Mouse (Mus musculus): ENCODE results near the gene Gm20388. TPM values are rescaled to one million over a fixed set of nuclear protein-coding genes. Genes with fewer than 3 reads are reported as not detected.

The Gm20388 gene
- polyA plus RNA-seq, 1 experiment from 2014 or later: not detected

DNA sequence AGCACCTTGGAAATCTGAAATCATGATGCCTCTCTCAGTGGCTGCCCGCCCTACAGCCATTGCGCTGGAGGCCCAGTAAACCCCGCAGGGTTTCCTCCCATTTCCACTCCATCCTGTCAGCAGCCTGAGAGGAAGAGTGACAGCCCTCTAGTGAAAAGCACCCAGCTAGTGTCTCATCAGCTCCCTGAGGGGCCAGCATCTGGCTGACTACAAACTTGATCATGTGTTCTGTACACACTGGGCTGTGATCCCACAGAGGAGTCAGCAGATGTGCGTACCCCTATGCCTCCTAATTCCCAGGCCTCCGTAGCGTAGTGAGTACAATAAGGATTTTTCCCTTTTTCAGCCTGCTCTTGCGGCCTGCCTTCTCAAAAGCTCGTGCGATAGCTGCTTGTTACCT is 4346.2 kb downstream of the Gm20388 start:
- H3K4me1 ChIP-seq (replicated peaks; ENCODE audit: control insufficient read depth, insufficient read depth): peaks cover 13% of the 10 kb centered on the region; the same call in 1 of the 2 replicates
- TF ChIP-seq EP300 (optimal IDR thresholded peaks at IDR 0.05) (no peak), CTCF (IDR thresholded peaks at IDR 0.05; ENCODE audit: low read depth) (no peak)
- H3K27ac ChIP-seq (replicated peaks): peak overlapping the region; percentile 30; the same call in 1 of the 2 replicates
- no peaks in the 10 kb centered on the region for H3K27me3 ChIP-seq (ENCODE audit: control insufficient read depth, insufficient read depth, low read length)
- no peak overlapping the region for H3K4me3 ChIP-seq (ENCODE audit: low read depth, low read length)
- WGBS: 46% methylated on average over 9 of the region's 9 CpGs
- no peaks in the 10 kb centered on the region for H3K9me3 ChIP-seq (ENCODE audit: control insufficient read depth, low read length)
- H3K36me3 ChIP-seq (ENCODE audit: control insufficient read depth, insufficient read depth, low read length): no peaks in the 10 kb centered on the region
- no peak overlapping the region for H3K9ac ChIP-seq (ENCODE audit: low read length)
- no peak overlapping the region for H3K4me2 ChIP-seq (replicated peaks; ENCODE audit: low read depth)
- peak; percentile 13; the same call in 1 of the 2 replicates for ATAC-seq (ENCODE audit: low FRiP score, low TSS enrichment)
- no peak for DNase-seq (ENCODE audit: low spot score)

DNA sequence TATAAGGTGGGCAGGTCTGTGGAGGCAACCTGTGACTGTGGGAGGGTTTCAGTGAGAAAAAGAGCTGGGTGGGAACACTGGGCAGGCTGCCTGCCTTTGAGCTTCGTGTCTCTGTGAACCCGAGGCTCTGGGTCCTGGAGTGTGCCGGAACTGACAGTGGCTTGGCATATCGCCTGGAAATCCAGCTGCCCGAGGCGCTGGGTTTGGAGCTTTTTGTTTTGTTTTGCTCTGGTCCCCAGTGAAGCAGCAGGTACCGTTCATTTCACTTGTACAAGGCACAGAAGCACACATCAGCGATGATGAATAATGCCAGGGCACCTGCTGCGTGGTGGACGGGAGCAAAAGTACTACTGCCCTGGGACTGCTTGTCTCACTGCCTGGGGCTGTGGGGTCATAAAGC is 4346.7 kb downstream of the Gm20388 start:
- DNase-seq (ENCODE audit: low spot score) (peak; percentile 54), ATAC-seq (ENCODE audit: low FRiP score, low TSS enrichment) (peak; percentile 51; the same call in 1 of the 2 replicates)
- 31% methylated on average over 10 of the region's 10 CpGs for WGBS
- H3K27me3 ChIP-seq (ENCODE audit: control insufficient read depth, insufficient read depth, low read length): no peaks in the 10 kb centered on the region
- no peak for TF ChIP-seq CTCF (IDR thresholded peaks at IDR 0.05; ENCODE audit: low read depth)
- no peak for TF ChIP-seq EP300 (optimal IDR thresholded peaks at IDR 0.05)
- no peak overlapping the region for H3K4me2 ChIP-seq (replicated peaks; ENCODE audit: low read depth)
- no peaks in the 10 kb centered on the region for H3K36me3 ChIP-seq (ENCODE audit: control insufficient read depth, insufficient read depth, low read length)
- no peak overlapping the region for H3K9ac ChIP-seq (ENCODE audit: low read length)
- no peak overlapping the region for H3K4me3 ChIP-seq (ENCODE audit: low read depth, low read length)
- peaks cover 8% of the 10 kb centered on the region; the same call in 1 of the 2 replicates for H3K4me1 ChIP-seq (replicated peaks; ENCODE audit: control insufficient read depth, insufficient read depth)
- H3K27ac ChIP-seq (replicated peaks): peak overlapping the region; percentile 30; the same call in 1 of the 2 replicates
- no peaks in the 10 kb centered on the region for H3K9me3 ChIP-seq (ENCODE audit: control insufficient read depth, low read length)

DNA sequence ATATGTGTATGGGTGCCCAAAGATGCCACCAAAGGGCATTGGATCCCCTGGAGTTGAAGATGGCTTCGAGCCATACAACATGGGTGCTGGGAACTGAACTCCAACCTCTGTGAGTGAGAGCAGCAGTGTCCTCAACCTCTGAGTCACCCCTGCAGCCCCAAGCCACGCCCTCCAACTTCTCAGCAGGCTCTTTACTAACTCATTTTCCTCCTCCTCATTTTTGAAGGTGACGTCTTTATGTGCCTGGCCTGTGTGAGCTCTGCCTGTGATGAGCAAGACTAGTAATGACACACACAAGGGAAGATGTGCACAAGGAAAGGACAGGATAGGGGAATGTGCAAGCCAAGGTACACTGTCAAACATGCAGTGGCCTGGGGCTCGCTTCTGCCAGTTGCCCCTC is 4348.5 kb downstream of the Gm20388 start:
- Histone ChIP-seq H3K4me2 (replicated peaks; ENCODE audit: low read depth) (no peak overlapping the region), H3K4me3 (ENCODE audit: low read depth, low read length) (no peak overlapping the region), H3K27ac (replicated peaks) (no peak overlapping the region), H3K36me3 (ENCODE audit: control insufficient read depth, insufficient read depth, low read length) (no peaks in the 10 kb centered on the region), H3K27me3 (ENCODE audit: control insufficient read depth, insufficient read depth, low read length) (no peaks in the 10 kb centered on the region), H3K9me3 (ENCODE audit: control insufficient read depth, low read length) (no peaks in the 10 kb centered on the region), H3K9ac (ENCODE audit: low read length) (no peak overlapping the region), H3K4me1 (replicated peaks; ENCODE audit: control insufficient read depth, insufficient read depth) (peaks cover 10% of the 10 kb centered on the region)
- WGBS: 77% methylated on average over 4 of the region's 4 CpGs
- TF ChIP-seq EP300 (optimal IDR thresholded peaks at IDR 0.05) (no peak), CTCF (IDR thresholded peaks at IDR 0.05; ENCODE audit: low read depth) (no peak)
- ATAC-seq (ENCODE audit: low FRiP score, low TSS enrichment): no peak; the same call in 1 of the 2 replicates
- no peak for DNase-seq (ENCODE audit: low spot score)

DNA sequence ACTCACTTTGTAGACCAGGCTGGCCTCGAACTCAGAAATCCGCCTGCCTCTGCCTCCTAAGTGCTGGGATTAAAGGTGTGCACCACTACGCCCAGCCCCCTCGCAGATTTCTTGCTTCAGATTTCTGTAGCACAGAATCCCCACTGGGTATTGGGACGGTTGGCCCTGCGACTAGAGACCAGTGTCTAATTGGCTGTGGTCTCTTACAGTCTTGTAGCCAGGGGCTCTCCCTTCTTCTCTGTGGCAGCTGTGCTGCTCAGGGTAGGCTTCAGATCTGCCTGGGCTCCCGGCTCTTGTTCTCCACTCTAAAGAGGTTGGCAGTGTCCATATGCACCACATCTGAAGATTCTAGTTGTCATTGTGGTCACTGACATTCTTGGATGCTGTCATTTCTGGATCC is 4349.3 kb downstream of the Gm20388 start:
- 83% methylated on average over 6 of the region's 7 CpGs for WGBS
- no peak for DNase-seq (ENCODE audit: low spot score)
- H3K27me3 ChIP-seq (ENCODE audit: control insufficient read depth, insufficient read depth, low read length): no peaks in the 10 kb centered on the region
- TF ChIP-seq CTCF (IDR thresholded peaks at IDR 0.05; ENCODE audit: low read depth) (no peak), EP300 (optimal IDR thresholded peaks at IDR 0.05) (no peak)
- H3K4me2 ChIP-seq (replicated peaks; ENCODE audit: low read depth): no peak overlapping the region
- H3K9ac ChIP-seq (ENCODE audit: low read length): no peak overlapping the region
- no peak overlapping the region for H3K4me3 ChIP-seq (ENCODE audit: low read depth, low read length)
- no peak overlapping the region for H3K27ac ChIP-seq (replicated peaks)
- H3K36me3 ChIP-seq (ENCODE audit: control insufficient read depth, insufficient read depth, low read length): no peaks in the 10 kb centered on the region
- ATAC-seq (ENCODE audit: low FRiP score, low TSS enrichment): no peak
- H3K9me3 ChIP-seq (ENCODE audit: control insufficient read depth, low read length): no peaks in the 10 kb centered on the region
- peaks cover 15% of the 10 kb centered on the region for H3K4me1 ChIP-seq (replicated peaks; ENCODE audit: control insufficient read depth, insufficient read depth)

DNA sequence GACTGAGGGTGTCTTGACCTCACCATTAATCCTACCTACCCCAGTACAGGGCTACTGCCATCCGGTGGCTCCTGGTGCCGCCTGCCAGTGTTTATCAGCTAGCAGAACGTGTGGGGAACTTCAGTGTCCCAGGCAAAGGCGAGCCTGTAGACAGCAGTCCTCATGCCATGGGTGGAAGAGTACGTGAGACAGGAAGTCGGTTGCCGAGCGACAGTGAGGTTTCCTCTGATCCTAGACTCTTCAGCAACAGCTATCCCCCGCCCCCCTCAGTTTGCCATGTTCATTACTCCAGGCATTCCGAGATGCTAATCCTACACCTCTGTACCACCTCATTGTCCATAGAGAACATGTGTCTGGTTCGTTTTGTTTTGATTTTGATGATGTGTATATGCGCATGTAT is 4349.7 kb downstream of the Gm20388 start:
- Histone ChIP-seq H3K27ac (replicated peaks) (no peak overlapping the region), H3K4me1 (replicated peaks; ENCODE audit: control insufficient read depth, insufficient read depth) (peaks cover 16% of the 10 kb centered on the region), H3K36me3 (ENCODE audit: control insufficient read depth, insufficient read depth, low read length) (no peaks in the 10 kb centered on the region), H3K27me3 (ENCODE audit: control insufficient read depth, insufficient read depth, low read length) (no peaks in the 10 kb centered on the region), H3K4me2 (replicated peaks; ENCODE audit: low read depth) (no peak overlapping the region), H3K9ac (ENCODE audit: low read length) (no peak overlapping the region), H3K9me3 (ENCODE audit: control insufficient read depth, low read length) (no peaks in the 10 kb centered on the region), H3K4me3 (ENCODE audit: low read depth, low read length) (no peak overlapping the region)
- 59% methylated on average over 12 of the region's 12 CpGs for WGBS
- no peak for TF ChIP-seq EP300 (optimal IDR thresholded peaks at IDR 0.05)
- 0 out of 2 replicates have a peak, but pooled peaks have one; percentile 4 for TF ChIP-seq CTCF (IDR thresholded peaks at IDR 0.05; ENCODE audit: low read depth)
- no peak for ATAC-seq (ENCODE audit: low FRiP score, low TSS enrichment)
- no peak for DNase-seq (ENCODE audit: low spot score)

DNA sequence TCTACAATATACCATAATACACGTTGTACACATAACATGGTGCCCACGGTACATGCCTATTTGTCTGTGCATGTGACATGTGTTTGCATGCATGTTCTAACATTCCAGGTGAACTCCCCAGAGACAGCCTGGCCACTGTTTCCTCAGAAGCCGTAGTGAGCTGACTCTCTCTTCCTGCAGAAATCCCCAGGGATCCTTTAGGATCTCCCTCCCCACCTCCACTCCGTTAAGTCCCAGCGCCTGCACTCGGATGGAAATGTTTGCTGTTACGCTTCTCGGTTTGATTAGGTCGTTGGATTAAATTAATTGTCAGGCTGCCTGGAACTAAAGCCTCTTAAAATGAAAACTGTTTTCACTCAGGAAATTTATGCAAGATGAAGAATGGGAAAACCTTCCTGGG is 4352.4 kb downstream of the Gm20388 start:
- Histone ChIP-seq H3K9me3 (ENCODE audit: control insufficient read depth, low read length) (no peaks in the 10 kb centered on the region), H3K4me3 (ENCODE audit: low read depth, low read length) (no peak overlapping the region), H3K4me2 (replicated peaks; ENCODE audit: low read depth) (no peak overlapping the region), H3K27me3 (ENCODE audit: control insufficient read depth, insufficient read depth, low read length) (no peaks in the 10 kb centered on the region), H3K36me3 (ENCODE audit: control insufficient read depth, insufficient read depth, low read length) (no peaks in the 10 kb centered on the region), H3K4me1 (replicated peaks; ENCODE audit: control insufficient read depth, insufficient read depth) (peaks cover 14% of the 10 kb centered on the region), H3K9ac (ENCODE audit: low read length) (no peak overlapping the region; the same call in 1 of the 2 replicates), H3K27ac (replicated peaks) (no peak overlapping the region)
- TF ChIP-seq CTCF (IDR thresholded peaks at IDR 0.05; ENCODE audit: low read depth) (no peak), EP300 (optimal IDR thresholded peaks at IDR 0.05) (no peak)
- DNase-seq (ENCODE audit: low spot score): no peak
- no peak for ATAC-seq (ENCODE audit: low FRiP score, low TSS enrichment)
- WGBS: 58% methylated on average over 9 of the region's 9 CpGs
